Mouse (Mus musculus): Measurements from ENCODE around the gene Rbm20.

Rbm20 gene

DNA sequence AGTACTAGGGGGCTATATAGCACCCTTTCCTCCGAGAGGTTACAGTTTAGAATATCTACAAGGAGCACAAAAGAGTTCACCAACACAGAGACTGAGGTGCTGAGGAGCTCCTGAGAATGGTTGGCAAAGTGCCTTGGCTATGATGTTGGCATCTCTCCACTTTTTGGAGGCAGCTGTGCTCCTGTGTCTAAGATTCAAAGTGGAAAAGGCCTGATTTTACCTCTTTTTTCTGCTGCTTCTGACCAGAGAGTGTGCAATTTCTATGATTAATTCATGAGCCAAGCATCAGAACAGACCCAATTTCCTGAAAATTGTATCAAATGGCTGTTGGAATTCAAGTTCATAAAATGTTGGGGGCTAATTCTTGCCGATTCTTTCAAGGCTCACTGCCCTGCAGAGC is 109.1 kb downstream of the Rbm20 start:
- in situ Hi-C loops (cut with MboI, MseI) = no loop called here

GRCm38 (mm10) chr19:53786836-53787235 is 109.7 kb downstream of the Rbm20 start:
- in situ Hi-C loops (cut with MboI, MseI) = no loop called here

DNA sequence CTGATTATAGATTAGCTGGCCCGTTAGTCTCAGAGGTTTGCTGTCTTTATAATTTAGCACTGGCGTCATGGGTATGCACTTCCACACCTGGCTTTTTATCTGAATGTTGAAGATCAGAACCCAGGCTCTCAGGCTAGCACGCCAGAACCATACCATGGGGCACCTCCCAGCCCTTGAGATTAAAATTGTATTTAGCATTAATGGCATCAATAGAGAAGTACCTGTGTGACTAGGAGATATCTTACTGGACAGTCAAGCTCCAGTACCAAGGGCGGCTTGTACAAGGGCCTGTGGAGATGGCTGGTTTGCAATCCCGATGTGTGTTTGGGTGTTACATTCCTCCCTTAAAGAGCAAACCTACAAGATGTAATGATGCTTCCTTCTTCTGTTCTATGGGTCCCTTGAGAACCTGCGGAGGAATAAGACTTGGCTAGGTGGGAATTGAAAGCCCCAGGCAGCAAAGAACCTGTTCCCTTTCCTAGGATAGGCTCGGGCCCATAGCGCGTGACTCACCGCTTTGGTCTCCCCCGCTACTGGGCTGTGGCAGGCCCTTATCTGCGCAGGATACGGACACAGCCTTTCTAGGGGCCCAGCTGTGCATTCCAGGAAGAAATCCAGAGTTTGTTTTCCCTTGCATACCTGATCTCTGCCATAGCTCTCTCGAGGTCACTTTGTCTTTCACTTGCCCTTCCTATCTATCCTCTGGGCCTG is 111.7 kb downstream of the Rbm20 start:
- in situ Hi-C loops (cut with MboI, MseI) = no loop called here

DNA sequence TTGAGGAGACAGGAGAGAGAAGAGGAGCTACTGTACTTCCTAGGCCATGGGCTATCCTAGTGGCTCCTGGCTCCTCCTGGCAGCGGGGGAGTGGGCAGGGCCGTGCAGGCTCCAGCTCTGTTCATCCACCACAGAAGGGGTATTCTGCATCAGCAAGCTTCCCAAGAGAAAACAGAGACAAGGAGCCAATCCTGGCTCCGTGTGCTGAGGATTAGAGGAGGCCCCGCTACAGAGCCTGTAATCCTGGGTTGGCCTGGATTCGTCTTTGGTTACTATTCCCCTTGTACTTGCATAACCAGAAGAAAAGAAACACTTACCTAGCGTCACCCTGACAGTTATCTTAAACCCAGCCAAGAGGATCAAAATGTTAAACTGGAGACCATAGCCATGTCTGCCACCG is 112.5 kb downstream of the Rbm20 start:
- in situ Hi-C loops (cut with MboI, MseI) = no loop called here

DNA sequence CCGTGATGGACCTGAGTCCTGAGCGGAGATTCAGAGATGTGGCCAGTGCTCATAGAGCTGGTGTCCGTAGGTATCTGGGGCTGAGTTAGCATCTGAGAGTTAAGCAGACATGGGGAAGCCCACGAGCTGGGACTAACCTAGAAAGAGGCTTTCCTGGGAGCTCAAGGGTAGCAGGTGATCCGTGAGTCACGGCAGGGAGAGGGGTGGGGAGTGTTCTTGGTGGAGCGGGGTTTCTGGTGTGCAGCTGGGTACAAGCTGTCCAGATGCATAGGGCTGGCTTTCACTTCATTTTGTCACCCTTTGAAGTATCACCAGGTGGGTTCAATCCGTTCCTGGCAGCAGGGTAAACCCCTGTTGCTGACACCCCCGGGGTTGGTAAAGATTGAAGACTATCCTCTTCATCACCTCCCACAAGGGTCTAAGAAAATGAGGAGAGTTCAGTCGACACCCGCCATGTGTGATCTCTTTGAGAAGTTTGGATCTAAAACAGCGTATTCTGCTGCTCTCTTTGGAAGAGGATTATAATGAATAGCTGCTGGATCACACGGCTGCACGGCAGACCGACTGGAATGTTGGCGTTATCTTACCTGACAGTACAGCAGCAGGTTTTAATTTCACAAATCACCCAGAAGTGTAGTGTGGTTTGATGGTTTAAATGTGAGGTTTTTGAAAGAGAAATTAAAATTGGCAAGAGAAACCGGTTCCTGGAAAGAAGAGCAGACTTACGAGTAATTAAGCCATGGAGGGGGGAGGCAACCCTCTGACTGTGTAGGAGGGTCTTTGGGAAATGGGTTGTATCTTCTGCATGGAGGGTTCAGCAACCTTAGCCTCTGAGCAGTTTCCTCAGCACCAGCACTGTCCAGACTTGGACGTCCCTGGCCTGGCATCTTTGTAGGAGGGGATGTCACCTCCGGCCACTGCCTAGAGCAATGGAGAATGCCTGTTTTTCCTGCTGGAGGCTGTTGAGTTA is 114.9 kb downstream of the Rbm20 start:
- in situ Hi-C loops (cut with MboI, MseI) = no loop called here

GRCm38 (mm10) chr19:53792976-53793897 is 116.1 kb downstream of the Rbm20 start:
- in situ Hi-C loops (cut with MboI, MseI) = no loop called here

DNA sequence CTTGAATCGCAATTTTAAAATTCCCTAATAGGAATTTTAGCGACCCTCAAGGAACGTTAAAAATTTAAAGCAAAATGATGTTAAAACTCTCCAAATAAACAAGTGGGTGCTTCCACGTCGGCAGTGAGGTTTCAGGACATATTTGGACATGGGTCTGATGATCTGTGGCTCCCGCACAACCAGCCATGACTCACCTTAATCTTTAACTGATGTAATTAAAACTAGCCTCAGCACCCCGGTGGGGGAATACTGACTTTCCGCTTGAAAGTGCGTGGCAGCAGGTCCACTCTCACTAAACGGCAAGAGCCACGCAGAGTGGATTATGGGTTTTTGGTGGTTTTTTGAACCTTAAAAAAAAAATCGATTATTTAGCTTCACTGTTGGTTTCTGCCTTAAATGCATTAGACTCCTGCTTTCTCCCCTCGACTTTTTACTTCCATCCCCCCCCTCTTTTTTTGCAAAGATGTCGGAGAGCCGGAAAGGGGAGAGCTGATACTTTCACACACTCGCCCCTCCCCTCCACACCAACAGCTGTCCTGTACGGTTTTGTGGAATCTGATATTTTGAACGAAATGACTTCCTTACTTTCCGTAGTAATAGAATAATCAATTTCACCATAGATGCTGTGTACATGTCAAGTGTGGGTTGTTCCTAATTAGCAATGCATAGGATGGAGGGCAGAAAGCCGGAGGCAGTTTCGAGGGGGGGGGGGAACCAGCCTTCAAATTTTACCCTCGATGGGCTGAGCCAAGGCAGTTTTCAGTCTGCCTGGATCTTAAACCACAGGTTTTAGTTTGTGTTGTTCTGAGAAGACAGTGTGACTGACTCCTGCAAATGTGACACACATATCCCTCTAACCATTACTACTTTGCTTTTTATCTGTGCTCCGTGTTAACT is 117.1 kb downstream of the Rbm20 start:
- in situ Hi-C loops (cut with MboI, MseI) = no loop called here

DNA sequence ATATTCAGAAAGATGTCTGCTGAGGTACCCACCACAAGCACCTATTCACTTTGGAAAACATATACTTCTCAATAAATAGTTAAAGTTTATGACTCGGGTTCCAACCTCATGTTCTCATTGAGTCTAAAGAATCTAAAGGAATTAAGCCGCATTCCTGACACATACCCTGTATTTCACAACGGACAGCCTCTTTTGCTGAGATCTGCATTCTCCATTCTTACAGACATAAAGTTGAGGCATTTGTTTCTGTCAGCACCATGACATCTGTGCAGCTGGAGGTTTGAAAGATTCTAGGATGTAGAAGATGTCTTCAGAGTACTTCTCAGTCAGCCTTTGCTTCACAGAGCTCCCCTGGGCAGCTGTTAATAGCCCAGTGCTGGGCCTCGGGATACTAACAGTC is 117.9 kb downstream of the Rbm20 start:
- in situ Hi-C loops (cut with MboI, MseI) = no loop called here

- in situ Hi-C loops (cut with MboI, MseI) = no loop called here
Measured at GRCm38 (mm10) chr19:53796020-53796419, 118.9 kb downstream of the Rbm20 start.

DNA sequence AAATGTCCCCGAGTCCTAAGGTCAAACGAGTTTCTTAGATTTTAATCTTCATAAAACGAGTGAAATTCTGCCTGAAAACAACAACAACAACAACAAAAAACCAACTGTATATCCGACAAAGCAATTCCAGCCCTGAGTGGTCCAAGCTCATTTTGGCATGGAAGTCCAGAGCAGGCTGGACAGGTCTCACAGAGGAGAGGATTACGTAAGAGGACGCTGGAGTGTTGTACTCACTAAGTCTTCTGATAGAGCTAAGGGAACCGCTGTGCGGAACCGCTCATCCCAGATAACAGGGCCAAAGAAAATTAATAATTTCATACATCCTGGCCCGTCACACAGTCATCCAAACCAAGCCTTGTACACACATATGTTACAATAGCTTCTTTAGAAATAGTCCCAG is 120.7 kb downstream of the Rbm20 start:
- in situ Hi-C loops (cut with MboI, MseI) = no loop called here

DNA sequence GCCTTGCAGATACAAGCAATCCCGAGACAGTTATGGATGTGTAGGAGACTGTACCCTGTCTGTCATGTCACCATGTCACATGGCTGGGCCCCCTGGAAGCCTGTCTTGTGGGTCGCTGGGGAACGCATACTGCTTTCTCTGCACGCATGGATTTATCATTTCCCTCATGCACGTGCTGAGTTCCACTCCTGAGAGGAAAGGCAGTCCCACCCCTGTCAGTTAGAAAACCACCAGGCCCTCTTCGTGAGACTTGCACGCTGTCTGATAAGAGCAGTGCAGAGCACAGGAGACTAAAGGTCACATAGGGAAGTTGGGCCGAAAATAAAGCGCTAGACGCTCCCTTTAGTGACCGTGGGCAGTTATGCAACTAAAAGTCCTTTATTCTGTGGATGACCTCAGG is 122.8 kb downstream of the Rbm20 start:
- in situ Hi-C loops (cut with MboI, MseI) = loop anchor here (10.0 kb wide), 2 partner anchors 375 to 605 kb away; no protein-coding TSS in a partner anchor

- in situ Hi-C loops (cut with MboI, MseI) = loop anchor here (10.0 kb wide), 2 partner anchors 376 to 606 kb away; no protein-coding TSS in a partner anchor
Measured at GRCm38 (mm10) chr19:53800365-53800999, 123.4 kb downstream of the Rbm20 start.

DNA sequence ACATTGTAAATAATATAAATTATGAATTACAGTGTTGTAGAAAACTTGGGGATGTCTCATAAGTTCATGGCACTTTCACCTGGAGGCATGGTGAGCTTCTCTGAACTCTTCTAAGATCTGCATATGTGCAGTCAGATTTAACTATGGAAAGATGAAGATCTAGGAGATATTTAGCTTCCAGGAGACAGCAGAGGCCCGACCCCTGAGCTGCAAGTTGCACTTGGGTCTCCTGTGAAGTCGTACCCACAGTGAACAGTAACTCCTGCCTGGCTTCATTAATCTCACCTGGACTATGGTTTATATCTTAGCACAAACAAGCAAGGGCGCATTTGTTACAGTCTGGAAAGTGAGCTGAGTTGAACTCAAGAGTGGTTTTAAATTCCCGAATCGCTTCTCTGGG is 124.3 kb downstream of the Rbm20 start:
- in situ Hi-C loops (cut with MboI, MseI) = loop anchor here (10.0 kb wide), 2 partner anchors 377 to 607 kb away; no protein-coding TSS in a partner anchor

- in situ Hi-C loops (cut with MboI, MseI) = loop anchor here (10.0 kb wide), 2 partner anchors 377 to 607 kb away; no protein-coding TSS in a partner anchor
Measured at GRCm38 (mm10) chr19:53801789-53802683, 124.9 kb downstream of the Rbm20 start.

DNA sequence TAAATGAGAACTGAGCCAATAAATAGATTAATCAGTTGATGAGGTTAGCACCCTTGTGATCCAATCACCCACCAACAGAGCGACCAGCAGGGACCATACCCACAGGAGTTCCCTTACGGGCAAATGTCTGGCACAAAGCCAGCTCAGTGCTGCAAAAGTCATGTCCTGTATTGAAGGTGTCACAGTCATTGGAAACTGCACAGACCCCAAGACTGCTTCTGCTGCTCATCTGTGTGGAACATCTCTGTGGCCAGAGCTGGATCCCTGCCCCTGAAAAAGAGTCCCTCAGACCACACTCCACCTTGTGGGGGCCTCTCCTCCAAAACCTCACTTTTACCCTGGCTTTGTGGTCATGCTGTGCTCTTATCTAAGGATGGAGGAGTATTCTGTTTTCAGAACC is 126.8 kb downstream of the Rbm20 start:
- in situ Hi-C loops (cut with MboI, MseI) = loop anchor here (10.0 kb wide), 2 partner anchors 379 to 609 kb away; no protein-coding TSS in a partner anchor

DNA sequence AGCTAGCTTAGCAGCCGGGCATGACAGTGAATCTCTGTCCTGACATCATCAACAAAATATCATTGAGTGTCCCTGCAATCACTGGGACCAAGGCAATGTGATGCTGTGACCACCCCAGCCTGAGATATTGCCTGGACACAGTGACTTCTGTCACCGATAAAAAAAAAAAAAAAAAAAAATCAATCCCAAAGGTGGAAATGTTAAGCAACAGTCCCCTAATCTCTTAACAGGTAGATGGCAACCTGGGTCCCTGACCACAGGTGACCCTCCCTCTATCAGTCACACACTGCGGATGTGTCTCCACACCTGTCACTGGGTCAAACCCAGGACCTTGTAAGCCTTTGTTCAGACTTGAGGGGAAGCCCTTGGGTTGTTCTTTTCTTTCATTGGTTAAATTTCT is 128.0 kb downstream of the Rbm20 start:
- in situ Hi-C loops (cut with MboI, MseI) = loop anchor here (10.0 kb wide), 2 partner anchors 380 to 610 kb away; no protein-coding TSS in a partner anchor

GRCm38 (mm10) chr19:53806126-53806525 is 129.0 kb downstream of the Rbm20 start:
- in situ Hi-C loops (cut with MboI, MseI) = loop anchor here (10.0 kb wide), 2 partner anchors 381 to 611 kb away; no protein-coding TSS in a partner anchor

DNA sequence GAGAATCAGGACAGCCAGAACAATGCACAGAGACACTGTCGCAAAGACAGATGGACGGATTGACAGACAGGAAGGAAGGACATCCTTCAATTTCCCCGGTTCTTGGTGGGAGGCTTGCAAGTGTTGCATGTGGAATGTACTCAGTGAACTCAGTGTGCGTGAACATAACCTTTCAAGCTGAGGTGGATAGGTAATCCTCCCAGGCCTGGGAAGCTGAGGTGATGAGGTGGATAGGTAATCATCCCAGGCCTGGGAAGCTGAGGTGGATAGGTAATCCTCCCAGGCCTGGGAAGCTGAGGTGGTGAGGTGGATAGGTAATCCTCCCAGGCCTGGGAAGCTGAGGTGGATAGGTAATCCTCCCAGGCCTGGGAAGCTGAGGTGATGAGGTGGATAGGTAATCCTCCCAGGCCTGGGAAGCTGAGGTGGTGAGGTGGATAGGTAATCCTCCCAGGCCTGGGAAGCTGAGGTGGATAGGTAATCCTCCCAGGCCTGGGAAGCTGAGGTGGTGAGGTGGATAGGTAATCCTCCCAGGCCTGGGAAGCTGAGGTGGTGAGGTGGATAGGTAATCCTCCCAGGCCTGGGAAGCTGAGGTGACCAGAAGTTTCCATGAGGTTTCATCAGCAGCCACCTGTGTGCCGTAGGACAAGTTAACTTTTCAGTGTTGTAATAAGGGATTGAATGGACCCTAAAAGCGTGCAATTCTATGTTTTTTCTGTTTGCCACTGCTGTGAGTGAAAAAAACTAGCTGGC is 129.6 kb downstream of the Rbm20 start:
- in situ Hi-C loops (cut with MboI, MseI) = loop anchor here (10.0 kb wide), 2 partner anchors 382 to 612 kb away; no protein-coding TSS in a partner anchor
